Mouse (Mus musculus) stomach, embryonic 15.5 days (tissue): ENCODE measurements around the gene Shisa3. TPM values are rescaled to one million over a fixed set of nuclear protein-coding genes. Genes with fewer than 3 reads are reported as not detected.

Source experiments
- ATAC-seq: fragments of 200-750 bp; cut with Nextera tagmentation; 2 replicates; pipeline ENCODE4 v1.8.0; 2017; ENCODE audit warnings: low read depth, moderate number of reproducible peaks, moderate TSS enrichment; ENCODE audit not compliant: insufficient read depth, low FRiP score
- H3K27ac ChIP-seq: fragments of 300-500 bp; sonication (generic); 2 replicates; pipeline ENCODE4 v1.5.1; 2015; ENCODE audit warnings: mild to moderate bottlenecking, inconsistent platforms
- H3K27me3 ChIP-seq: fragments of 300-500 bp; sonication (generic); replicated peaks from 2 replicates; pipeline ENCODE4 v1.6.1; 2015; ENCODE audit warnings: inconsistent platforms
- H3K36me3 ChIP-seq: fragments of 300-500 bp; sonication (generic); 2 replicates; pipeline ENCODE4 v1.6.1; 2015; ENCODE audit warnings: inconsistent platforms
- H3K4me1 ChIP-seq: fragments of 300-500 bp; sonication (generic); 2 replicates; pipeline ENCODE4 v1.6.1; 2015; ENCODE audit warnings: inconsistent platforms
- H3K4me2 ChIP-seq: fragments of 300-500 bp; sonication (generic); 2 replicates; pipeline ENCODE4 v1.6.1; 2015; ENCODE audit warnings: mild to moderate bottlenecking, inconsistent platforms
- H3K4me3 ChIP-seq: fragments of 300-500 bp; sonication (generic); replicated peaks from 2 replicates; pipeline ENCODE4 v1.5.1; 2015; ENCODE audit warnings: inconsistent platforms
- H3K9ac ChIP-seq: fragments of 300-500 bp; sonication (generic); 2 replicates; pipeline ENCODE4 v1.6.1; 2015; ENCODE audit warnings: inconsistent platforms
- H3K9me3 ChIP-seq: fragments of 300-500 bp; sonication (generic); 2 replicates; pipeline ENCODE4 v1.6.1; 2016; ENCODE audit warnings: inconsistent platforms
- WGBS: fragments of 180-500 bp; shearing (Covaris S2); methylation state at CpG from one replicate; pipeline ENCODE4 v1.1.7; 2015; 5-methylcytosine and 5-hydroxymethylcytosine counted together
- polyA plus RNA-seq: library from polyadenylated mRNA; unstranded; fragments of >200 nt; fragmentation: Nextera tagmentation; extraction: Ambion mirVana; gene quantifications from 2 replicates; pipeline ENCODE4 v1.2.1, GENCODE M21; 2015

Gene Shisa3
- polyA plus RNA-seq = 25.1 and 27.3 TPM in 2 replicates

- H3K4me1 ChIP-seq = peaks cover 17% of the 10 kb centered on the region
- H3K27ac ChIP-seq = peak within 1 kb of the TSS; percentile 44; the same call in 1 of the 2 replicates
- H3K9ac ChIP-seq = peak within 1 kb of the TSS; percentile 22; the same call in 1 of the 2 replicates
- peak within 1 kb of the TSS; percentile 93 for H3K4me2 ChIP-seq
- peak within 1 kb of the TSS; percentile 59 for H3K4me3 ChIP-seq
- peak; percentile 67 for ATAC-seq
- no peaks in the 10 kb centered on the region for H3K36me3 ChIP-seq
- no peaks in the 10 kb centered on the region for H3K9me3 ChIP-seq
- peaks cover 49% of the 10 kb centered on the region for H3K27me3 ChIP-seq
- under 1% methylated on average over 86 of the region's 86 CpGs for WGBS
Measured at GRCm38 (mm10) chr5:67607804-67608673, at the start of gene Shisa3. Gene Shisa3 (plus strand): TSS chr5:67607882.

DNA sequence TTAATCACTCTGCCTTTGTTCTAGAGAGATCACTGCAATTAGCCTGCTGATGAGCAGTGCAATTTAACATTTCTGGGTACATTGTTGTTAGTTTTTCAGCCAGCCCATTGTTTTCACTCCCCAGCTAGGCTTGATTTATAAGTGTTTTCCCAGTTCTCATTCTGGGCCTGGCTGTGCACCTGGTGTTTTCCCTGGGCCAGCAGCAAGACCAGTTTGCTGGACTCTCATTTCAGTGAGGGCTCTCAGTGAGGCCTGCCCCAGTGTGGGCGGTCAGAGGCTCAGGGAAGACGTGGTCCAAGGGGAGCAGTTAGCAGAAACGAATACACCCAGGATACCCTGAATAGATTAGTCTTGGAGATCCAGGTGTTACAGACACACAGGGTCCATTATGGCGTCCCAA lies 49.0 kb upstream of the Shisa3 start:
- Histone ChIP-seq H3K4me1 (no peaks in the 10 kb centered on the region), H3K36me3 (no peaks in the 10 kb centered on the region), H3K9ac (no peak overlapping the region), H3K4me2 (no peak overlapping the region), H3K4me3 (no peak overlapping the region), H3K27ac (no peak overlapping the region), H3K27me3 (no peaks in the 10 kb centered on the region), H3K9me3 (no peaks in the 10 kb centered on the region)
- WGBS = 68% methylated on average over 4 of the region's 4 CpGs
- no peak for ATAC-seq

DNA sequence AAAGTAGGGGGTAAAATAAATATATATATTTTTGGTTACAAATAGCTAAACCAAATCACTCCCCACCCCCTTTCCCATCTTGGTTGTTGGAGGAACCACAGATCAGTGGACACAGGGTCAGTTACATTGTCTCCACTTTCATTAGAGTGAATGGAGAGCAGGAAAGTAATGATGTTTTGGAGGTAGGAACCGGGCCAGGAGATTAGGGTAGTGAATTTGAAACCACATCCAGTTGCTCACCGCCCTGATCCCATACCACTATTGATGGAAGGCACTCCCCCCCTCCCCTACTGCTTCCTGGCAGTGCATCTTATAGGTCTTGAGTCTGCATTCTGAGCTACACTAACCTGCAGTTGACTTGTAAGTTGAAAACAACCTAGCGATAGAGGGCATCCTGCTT lies 48.6 kb upstream of the Shisa3 start:
- Histone ChIP-seq H3K4me1 (no peaks in the 10 kb centered on the region), H3K9ac (no peak overlapping the region), H3K27ac (no peak overlapping the region), H3K27me3 (no peaks in the 10 kb centered on the region), H3K4me2 (no peak overlapping the region), H3K9me3 (no peaks in the 10 kb centered on the region), H3K36me3 (no peaks in the 10 kb centered on the region), H3K4me3 (no peak overlapping the region)
- WGBS = 82% methylated on average over 3 of the region's 3 CpGs
- ATAC-seq = no peak

- Histone ChIP-seq H3K4me3 (no peak overlapping the region), H3K4me1 (no peaks in the 10 kb centered on the region), H3K36me3 (no peaks in the 10 kb centered on the region), H3K4me2 (no peak overlapping the region), H3K9me3 (no peaks in the 10 kb centered on the region), H3K27ac (no peak overlapping the region), H3K27me3 (no peaks in the 10 kb centered on the region), H3K9ac (no peak overlapping the region)
- 27% methylated on average over 6 of the region's 6 CpGs for WGBS
- ATAC-seq = peak; percentile 56; the same call in 1 of the 2 replicates
Measured at GRCm38 (mm10) chr5:67572552-67573155, 35.0 kb upstream of the Shisa3 start.

GRCm38 (mm10) chr5:67574039-67574438 lies 33.6 kb upstream of the Shisa3 start:
- Histone ChIP-seq H3K4me1 (no peaks in the 10 kb centered on the region), H3K9ac (no peak overlapping the region), H3K4me3 (no peak overlapping the region), H3K27ac (0 out of 2 replicates have a peak overlapping the region, but pooled peaks have one; percentile 57), H3K4me2 (no peak overlapping the region), H3K9me3 (no peaks in the 10 kb centered on the region), H3K36me3 (no peaks in the 10 kb centered on the region), H3K27me3 (no peaks in the 10 kb centered on the region)
- WGBS = 62% methylated on average over 9 of the region's 9 CpGs
- no peak for ATAC-seq

DNA sequence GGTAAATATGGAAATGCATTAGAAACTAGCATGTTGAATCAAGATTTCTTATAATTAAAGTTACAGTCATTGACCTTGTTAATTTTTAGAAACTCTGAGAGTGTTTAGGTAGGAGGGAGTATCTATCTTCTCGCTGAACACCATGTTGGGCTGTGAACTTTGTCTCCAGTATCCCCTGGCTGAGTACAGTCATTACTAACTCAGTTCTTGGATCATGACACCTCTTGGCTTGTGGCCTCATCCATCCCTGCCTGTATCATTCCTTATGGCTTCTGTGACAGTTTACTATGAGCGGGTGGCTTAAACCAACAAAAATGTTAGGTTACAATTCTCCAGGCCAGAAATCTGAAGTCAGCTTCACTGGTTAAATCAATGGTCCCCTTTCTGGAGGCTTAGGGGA lies 32.0 kb upstream of the Shisa3 start:
- no peaks in the 10 kb centered on the region for H3K36me3 ChIP-seq
- H3K9ac ChIP-seq = no peak overlapping the region
- H3K4me2 ChIP-seq = no peak overlapping the region
- no peak for ATAC-seq
- 59% methylated on average over 2 of the region's 2 CpGs for WGBS
- H3K4me3 ChIP-seq = no peak overlapping the region
- H3K27ac ChIP-seq = peak overlapping the region; percentile 27; the same call in 1 of the 2 replicates
- no peaks in the 10 kb centered on the region for H3K27me3 ChIP-seq
- no peaks in the 10 kb centered on the region for H3K4me1 ChIP-seq
- H3K9me3 ChIP-seq = no peaks in the 10 kb centered on the region

DNA sequence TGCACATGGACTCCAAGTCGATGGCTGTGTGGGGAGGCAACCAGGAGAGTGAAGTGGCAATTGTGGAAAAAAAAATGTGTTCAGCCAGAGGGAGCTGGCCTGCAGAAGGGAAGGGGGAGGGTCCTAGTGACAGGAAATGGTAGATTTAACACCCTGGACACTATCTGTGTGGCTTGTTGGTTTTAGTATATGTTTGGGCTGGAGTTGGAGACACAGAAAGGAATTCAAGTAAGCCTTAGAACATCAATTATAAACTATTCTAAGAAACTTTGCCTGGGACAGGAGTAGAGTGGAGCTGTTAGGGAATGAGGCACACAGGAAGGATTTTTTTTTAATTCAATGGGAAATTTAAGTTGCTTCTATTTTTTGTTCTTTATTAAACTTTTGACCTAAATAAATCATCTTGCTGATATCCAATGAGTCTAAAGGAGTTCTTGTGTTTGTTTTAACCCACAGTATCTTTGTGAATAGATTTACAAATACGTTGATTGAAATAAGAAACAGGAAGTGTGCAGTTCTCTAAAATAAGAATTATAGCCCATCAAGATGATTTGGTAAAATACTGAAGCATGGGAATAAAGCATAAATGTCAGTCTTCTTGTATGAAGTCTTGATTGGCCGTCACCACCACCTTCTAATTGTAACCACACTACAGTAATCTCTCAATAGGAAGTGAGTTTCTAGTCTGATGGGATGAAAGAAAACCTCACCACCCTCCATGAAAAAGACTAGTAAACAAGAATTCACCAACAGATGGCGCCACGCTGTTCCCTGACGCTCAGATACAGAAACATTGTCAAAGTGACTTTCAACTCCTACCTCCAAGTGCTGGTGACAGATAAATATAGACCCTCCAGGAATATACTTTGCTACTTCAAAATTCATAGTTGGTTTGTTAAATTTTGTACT lies 27.7 kb upstream of the Shisa3 start:
- WGBS = 50% methylated on average over 6 of the region's 6 CpGs
- Histone ChIP-seq H3K27ac (no peak overlapping the region), H3K9ac (no peak overlapping the region), H3K36me3 (no peaks in the 10 kb centered on the region), H3K9me3 (no peaks in the 10 kb centered on the region), H3K4me1 (no peaks in the 10 kb centered on the region), H3K27me3 (no peaks in the 10 kb centered on the region), H3K4me3 (no peak overlapping the region), H3K4me2 (no peak overlapping the region)
- no peak for ATAC-seq

- H3K27me3 ChIP-seq = no peaks in the 10 kb centered on the region
- H3K4me2 ChIP-seq = no peak overlapping the region
- H3K36me3 ChIP-seq = no peaks in the 10 kb centered on the region
- no peak overlapping the region for H3K4me3 ChIP-seq
- WGBS = 64% methylated on average over 1 of the region's 1 CpGs
- no peak overlapping the region for H3K27ac ChIP-seq
- no peak for ATAC-seq
- no peaks in the 10 kb centered on the region for H3K4me1 ChIP-seq
- no peaks in the 10 kb centered on the region for H3K9me3 ChIP-seq
- H3K9ac ChIP-seq = no peak overlapping the region
Measured at GRCm38 (mm10) chr5:67595070-67595469, 12.6 kb upstream of the Shisa3 start.

GRCm38 (mm10) chr5:67595629-67596028 lies 12.1 kb upstream of the Shisa3 start:
- no peak for ATAC-seq
- Histone ChIP-seq H3K36me3 (no peaks in the 10 kb centered on the region), H3K9ac (no peak overlapping the region), H3K4me1 (no peaks in the 10 kb centered on the region), H3K27ac (no peak overlapping the region), H3K4me3 (no peak overlapping the region), H3K9me3 (no peaks in the 10 kb centered on the region), H3K4me2 (no peak overlapping the region), H3K27me3 (no peaks in the 10 kb centered on the region)
- 62% methylated on average over 7 of the region's 7 CpGs for WGBS

DNA sequence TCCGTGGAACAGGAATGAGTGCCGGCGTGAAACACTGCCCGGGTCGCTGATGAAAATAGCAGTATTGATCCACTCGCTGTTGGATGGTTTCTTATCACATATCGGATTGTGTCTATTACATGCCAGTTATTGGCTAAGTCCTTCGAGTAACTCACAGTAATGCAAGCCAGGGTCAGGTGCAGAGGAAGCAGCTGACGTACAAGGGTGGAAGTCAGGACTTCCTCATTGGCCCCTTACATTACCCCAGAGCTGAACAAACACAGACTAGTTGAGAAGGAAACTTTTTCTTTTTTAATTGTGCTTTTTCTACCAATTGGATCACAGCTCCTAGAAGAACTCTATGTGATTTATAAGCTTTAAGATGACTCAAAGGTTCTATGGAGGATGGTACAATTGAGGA lies 7.7 kb upstream of the Shisa3 start:
- H3K4me3 ChIP-seq = no peak overlapping the region
- H3K27me3 ChIP-seq = peaks cover 1% of the 10 kb centered on the region; the same call in 1 of the 2 replicates
- no peaks in the 10 kb centered on the region for H3K4me1 ChIP-seq
- H3K27ac ChIP-seq = no peak overlapping the region
- no peaks in the 10 kb centered on the region for H3K9me3 ChIP-seq
- H3K4me2 ChIP-seq = no peak overlapping the region
- H3K36me3 ChIP-seq = no peaks in the 10 kb centered on the region
- WGBS = 74% methylated on average over 9 of the region's 9 CpGs
- no peak for ATAC-seq
- no peak overlapping the region for H3K9ac ChIP-seq

DNA sequence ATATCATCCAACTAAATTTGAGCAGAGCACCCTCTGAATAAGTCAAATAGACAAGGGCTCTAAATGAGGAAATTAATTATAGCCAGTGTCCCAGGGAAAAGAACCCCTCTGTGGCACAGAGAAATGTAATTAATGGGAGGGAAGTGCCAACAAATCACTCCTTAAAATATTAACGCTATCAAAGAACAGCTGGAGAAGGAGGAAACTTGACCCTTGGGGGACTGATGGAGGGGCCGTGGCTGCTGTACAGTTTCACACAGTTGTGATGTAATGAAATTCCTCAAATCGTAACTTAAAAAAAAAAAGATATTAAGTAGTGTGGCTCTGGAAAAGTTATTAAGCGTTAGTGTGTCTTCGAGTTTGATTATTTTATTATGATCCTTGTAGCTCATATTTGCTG lies 1.7 kb upstream of the Shisa3 start:
- H3K27ac ChIP-seq = no peak overlapping the region
- H3K4me3 ChIP-seq = no peak overlapping the region
- ATAC-seq = no peak
- H3K36me3 ChIP-seq = no peaks in the 10 kb centered on the region
- H3K9ac ChIP-seq = no peak overlapping the region
- H3K4me2 ChIP-seq = no peak overlapping the region
- H3K4me1 ChIP-seq = peaks cover 17% of the 10 kb centered on the region
- WGBS = 29% methylated on average over 5 of the region's 5 CpGs
- no peaks in the 10 kb centered on the region for H3K9me3 ChIP-seq
- H3K27me3 ChIP-seq = peaks cover 44% of the 10 kb centered on the region
